Mouse (Mus musculus) limb, embryonic 13.5 days (tissue): ENCODE measurements around the gene Olfr384. TPM values are rescaled to one million over a fixed set of nuclear protein-coding genes. Genes with fewer than 3 reads are reported as not detected.
"Not testable (repeated sequence)": the region's sequence is repeated elsewhere in the genome, so short reads cannot be mapped to it uniquely, and the experiment has no call there.

Experiments
- ATAC-seq: fragments of 200-750 bp; cut with Nextera tagmentation; 2 replicates; pipeline ENCODE4 v1.8.0; 2017; ENCODE audit warnings: low read depth, moderate number of reproducible peaks, moderate TSS enrichment; ENCODE audit not compliant: low FRiP score
- H3K27ac ChIP-seq: fragments of 300-500 bp; sonication (generic); 2 replicates; pipeline ENCODE4 v1.5.1; 2015; ENCODE audit warnings: inconsistent platforms, mild to moderate bottlenecking, moderate library complexity
- H3K27me3 ChIP-seq: fragments of 300-500 bp; sonication (generic); 2 replicates; pipeline ENCODE4 v1.6.1; 2015; ENCODE audit warnings: mild to moderate bottlenecking, inconsistent platforms
- H3K36me3 ChIP-seq: fragments of 300-500 bp; sonication (generic); 2 replicates; pipeline ENCODE4 v1.6.1; 2015; ENCODE audit warnings: inconsistent platforms, mild to moderate bottlenecking, moderate library complexity
- H3K4me1 ChIP-seq: fragments of 300-500 bp; sonication (generic); 2 replicates; pipeline ENCODE4 v1.6.1; 2015; ENCODE audit warnings: inconsistent platforms
- H3K4me2 ChIP-seq: fragments of 300-500 bp; sonication (generic); replicated peaks from 2 replicates; pipeline ENCODE4 v1.6.1; 2015; ENCODE audit warnings: inconsistent platforms, mild to moderate bottlenecking, moderate library complexity
- H3K4me3 ChIP-seq: fragments of 300-500 bp; sonication (generic); 2 replicates; pipeline ENCODE4 v1.5.1; 2015; ENCODE audit warnings: moderate library complexity, mild to moderate bottlenecking, inconsistent platforms
- H3K9ac ChIP-seq: fragments of 300-500 bp; sonication (generic); 2 replicates; pipeline ENCODE4 v1.6.1; 2015; ENCODE audit warnings: mild to moderate bottlenecking, inconsistent platforms
- H3K9me3 ChIP-seq: fragments of 300-500 bp; sonication (generic); 2 replicates; pipeline ENCODE4 v1.6.1; 2016; ENCODE audit warnings: inconsistent platforms
- WGBS: fragments of 180-500 bp; shearing (Covaris S2); methylation state at CpG from one replicate; pipeline ENCODE4 v1.1.7; 2015; 5-methylcytosine and 5-hydroxymethylcytosine counted together
- polyA plus RNA-seq: library from polyadenylated mRNA; unstranded; fragments of >200 nt; fragmentation: Nextera tagmentation; extraction: Ambion mirVana; gene quantifications from 2 replicates; pipeline ENCODE4 v1.2.1, GENCODE M21; 2015

Olfr384 gene
- not detected in 2 replicates for polyA plus RNA-seq

DNA sequence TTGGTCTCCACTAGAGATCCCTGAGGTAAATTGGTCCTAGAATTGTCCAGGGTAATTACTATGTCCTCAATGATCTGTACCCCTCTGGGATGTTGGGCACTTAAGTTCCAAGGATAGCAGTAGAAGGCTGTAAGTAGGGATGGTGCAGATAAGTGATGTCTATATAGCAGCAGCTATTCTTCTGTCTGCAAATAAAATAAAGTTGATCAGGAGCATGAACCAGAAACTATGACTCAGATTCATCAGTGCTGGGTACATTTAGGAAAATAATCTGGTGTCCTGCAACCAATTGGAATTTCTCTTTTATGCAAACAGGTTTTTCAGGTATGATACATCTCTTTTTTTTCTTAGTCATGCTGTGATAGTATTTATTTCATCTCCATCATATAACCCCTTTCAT, at the start of gene Olfr384:
Gene Olfr384 (plus strand): TSS at position 301 of the 400 bp plus-strand sequence.
- H3K4me2 ChIP-seq = no peak within 1 kb of the TSS
- H3K4me3 ChIP-seq = no peak within 1 kb of the TSS
- H3K36me3 ChIP-seq = no peaks in the 10 kb centered on the region
- H3K27ac ChIP-seq = no peak within 1 kb of the TSS
- ATAC-seq = no peak
- H3K27me3 ChIP-seq = no peaks in the 10 kb centered on the region
- H3K4me1 ChIP-seq = no peaks in the 10 kb centered on the region
- H3K9me3 ChIP-seq = peaks cover 9% of the 10 kb centered on the region; the same call in 1 of the 2 replicates
- no peak within 1 kb of the TSS for H3K9ac ChIP-seq

DNA sequence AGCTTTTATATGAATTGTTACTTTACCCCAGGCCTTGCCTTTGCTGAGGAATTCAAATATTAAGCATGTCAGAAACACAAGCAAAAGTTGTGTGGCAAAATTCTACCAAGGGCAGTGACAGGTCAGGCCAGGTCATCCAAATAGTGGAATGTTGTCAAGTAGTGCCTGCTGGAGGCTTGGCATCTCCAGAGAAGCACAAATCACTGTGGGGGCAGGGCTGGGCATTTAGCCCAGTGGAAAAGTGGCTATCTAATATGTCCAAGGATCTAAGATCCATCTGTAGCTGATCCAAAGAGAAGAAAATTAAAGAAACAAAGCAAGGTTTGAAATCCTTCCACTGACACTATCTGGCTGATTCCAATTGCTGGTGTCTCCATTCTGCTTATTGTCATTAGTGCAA, 18.5 kb upstream of the Olfr384 start:
- Histone ChIP-seq H3K36me3 (no peaks in the 10 kb centered on the region), H3K4me2 (no peak overlapping the region), H3K4me3 (no peak overlapping the region), H3K4me1 (no peaks in the 10 kb centered on the region), H3K27me3 (no peaks in the 10 kb centered on the region), H3K27ac (no peak overlapping the region), H3K9me3 (peaks cover 12% of the 10 kb centered on the region), H3K9ac (no peak overlapping the region)
- no peak for ATAC-seq

DNA sequence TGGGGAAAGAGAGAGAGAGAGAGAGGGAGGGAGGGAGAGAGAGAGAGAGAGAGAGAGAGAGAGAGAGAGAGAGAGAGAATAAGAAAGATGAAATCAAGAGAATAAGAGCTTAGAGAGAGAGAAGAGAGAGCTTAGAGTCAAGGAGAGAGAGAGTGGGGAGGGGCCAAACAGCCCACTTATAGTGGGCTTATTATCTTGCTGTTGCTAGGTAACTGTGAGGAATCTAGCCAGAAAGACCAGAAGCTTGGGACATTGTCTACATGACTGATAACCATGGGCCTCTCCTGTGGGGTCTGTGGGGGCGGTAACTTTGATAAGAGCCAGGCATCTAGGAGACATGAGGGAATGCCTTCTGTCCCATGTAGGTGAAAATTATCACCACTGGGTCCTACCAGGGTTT, 15.2 kb upstream of the Olfr384 start:
- not testable (repeated sequence) for H3K36me3 ChIP-seq, H3K27me3 ChIP-seq, H3K4me1 ChIP-seq, H3K9me3 ChIP-seq, ATAC-seq, H3K4me3 ChIP-seq, H3K27ac ChIP-seq, H3K9ac ChIP-seq, H3K4me2 ChIP-seq
- 81% methylated on average over 1 of the region's 1 CpGs for WGBS

DNA sequence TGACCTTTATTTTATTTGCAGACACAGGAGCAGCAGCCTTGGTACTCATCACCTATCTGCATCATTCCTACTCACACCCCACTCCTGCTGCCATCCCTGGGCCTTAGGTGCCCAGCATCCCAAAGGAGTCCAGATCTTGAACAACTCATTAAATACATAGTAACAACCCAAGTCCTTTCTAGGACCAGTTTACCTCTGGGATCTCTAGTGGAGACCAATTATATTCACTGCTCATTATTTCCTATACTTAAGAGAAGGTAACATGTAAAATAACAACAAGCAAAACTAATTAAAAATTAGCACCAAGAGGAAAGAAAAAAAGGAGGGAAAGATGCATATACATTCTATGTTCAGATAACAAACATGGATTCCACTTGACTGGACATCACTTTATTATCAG, 5.5 kb upstream of the Olfr384 start, which contains the start of gene Olfr385:
Gene Olfr385 (minus strand): TSS at position 101 of the 400 bp plus-strand sequence.
- H3K27me3 ChIP-seq = no peaks in the 10 kb centered on the region
- H3K9me3 ChIP-seq = 0 out of 2 replicates have a peak, but pooled peaks cover 5% of the 10 kb centered on the region
- no peak for ATAC-seq
- H3K36me3 ChIP-seq = no peaks in the 10 kb centered on the region
- H3K9ac ChIP-seq = no peak within 1 kb of the TSS
- no peak within 1 kb of the TSS for H3K4me3 ChIP-seq
- no peak within 1 kb of the TSS for H3K4me2 ChIP-seq
- H3K4me1 ChIP-seq = no peaks in the 10 kb centered on the region
- no peak within 1 kb of the TSS for H3K27ac ChIP-seq

Other genes with a start within 250 kb of the Olfr384 start
- not detected in 2 replicates for gene Olfr20, start 247.8 kb upstream of the Olfr384 start, polyA plus RNA-seq
- not detected in 2 replicates for gene Olfr376, start 227.3 kb upstream of the Olfr384 start, polyA plus RNA-seq
- not detected in 2 replicates for gene Olfr1, start 199.0 kb upstream of the Olfr384 start, polyA plus RNA-seq
- gene Olfr378, start 170.1 kb upstream of the Olfr384 start, polyA plus RNA-seq = not detected in 2 replicates
- gene Olfr380, start 141.1 kb upstream of the Olfr384 start, polyA plus RNA-seq = not detected in 2 replicates
- not detected in 2 replicates for gene Olfr381, start 107.0 kb upstream of the Olfr384 start, polyA plus RNA-seq
- gene Olfr382, start 81.4 kb upstream of the Olfr384 start, polyA plus RNA-seq = not detected in 2 replicates
- gene Olfr385, start 5.6 kb upstream of the Olfr384 start, polyA plus RNA-seq = not detected in 2 replicates
- not detected in 2 replicates for gene Zfp735, start 90.2 kb downstream of the Olfr384 start, polyA plus RNA-seq
- gene Olfr389, start 182.1 kb downstream of the Olfr384 start, polyA plus RNA-seq = not detected in 2 replicates
- gene Olfr390, start 184.4 kb downstream of the Olfr384 start, polyA plus RNA-seq = not detected in 2 replicates
- gene Olfr391-ps, start 204.5 kb downstream of the Olfr384 start, polyA plus RNA-seq = not detected in 2 replicates
- not detected in 2 replicates for gene Olfr392, start 218.5 kb downstream of the Olfr384 start, polyA plus RNA-seq